ENCODE assay signal across 7 mouse cellular contexts in the genomic region with DNA sequence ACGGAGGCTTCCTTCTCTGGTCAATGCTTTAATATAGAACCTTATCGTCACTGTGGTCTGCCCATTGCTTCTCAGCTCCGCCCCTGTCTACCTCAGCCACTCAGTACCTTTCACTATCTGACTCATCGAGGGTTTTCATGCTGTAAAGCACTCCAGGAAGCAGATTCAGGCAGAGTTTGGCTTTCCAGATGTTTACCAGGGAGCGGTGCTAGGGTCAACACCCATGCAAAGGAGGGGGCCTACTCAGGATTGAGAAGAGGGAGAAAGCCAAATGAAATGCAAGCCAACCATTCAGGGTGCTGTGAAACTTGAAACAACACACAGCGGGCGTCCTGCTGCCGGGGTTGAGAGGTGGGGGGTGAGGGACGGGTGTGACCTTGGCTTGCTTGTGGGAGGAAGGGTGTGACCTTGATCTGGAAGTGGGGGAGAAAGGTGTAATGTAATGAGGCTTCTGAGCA. TPM values are rescaled to one million over a fixed set of nuclear protein-coding genes. Genes with fewer than 3 reads are reported as not detected.
DNase-seq lines count a peak whose midpoint lies in the region; ATAC-seq lines count a peak whose summit lies in the region.

No protein-coding gene starts in this region.

- H3K27ac ChIP-seq in limb, embryonic 13.5 days, result no peak overlapping the region

- H3K27me3 ChIP-seq in limb, embryonic 13.5 days, result no peaks in the 10 kb centered on the region

- H3K36me3 ChIP-seq in limb, embryonic 13.5 days, result no peaks in the 10 kb centered on the region

- no peak overlapping the region for H3K9ac ChIP-seq in limb, embryonic 13.5 days

- 0 out of 2 replicates have a peak overlapping the region, but pooled peaks have one; percentile 8 for H3K4me3 ChIP-seq in limb, embryonic 13.5 days

- peaks cover 7% of the 10 kb centered on the region for H3K4me1 ChIP-seq in limb, embryonic 13.5 days

- 8% methylated on average over 9 of the region's 9 CpGs for WGBS in limb, embryonic 13.5 days

- peak; percentile 16 for DNase-seq in 3T3-L1 (ENCODE audit: low read depth, low spot score)
- peak; percentile 82 for DNase-seq in CD4-positive helper T cell, adult 2 months (ENCODE audit: low read depth, low spot score)
- peak; percentile 7 to 19 for DNase-seq in spleen, postnatal 10 days (ENCODE audit: low spot score in 2 of 2)
- no peak for DNase-seq in urinary bladder, postnatal 10 days (ENCODE audit: low spot score)
- DNase-seq in gastrocnemius, adult 8-10 months (ENCODE audit: low spot score in 2 of 2), result no peak

- peak; percentile 37; the same call in 1 of the 2 replicates for ATAC-seq in granulocyte monocyte progenitor cell, adult 5-6 weeks (replicated peaks; ENCODE audit: poor library complexity, severe bottlenecking)
- peak; percentile 65 for ATAC-seq in limb, embryonic 13.5 days (ENCODE audit: low FRiP score, low read depth)

- no peaks in the 10 kb centered on the region for H3K9me3 ChIP-seq in limb, embryonic 13.5 days

- H3K4me2 ChIP-seq in limb, embryonic 13.5 days (replicated peaks), result peak overlapping the region; percentile 47

RNA-seq across cellular contexts. Expression of a gene that starts 43.6 kb away (rescaled TPM):
- 0.77 and 1.6 TPM in 2 replicates for total RNA-seq in granulocyte monocyte progenitor cell, adult 5-6 weeks (2014; fragmentation: Nextera tagmentation)
- 0.26 and 1.0 TPM in 2 replicates for total RNA-seq in granulocyte monocyte progenitor cell, adult 5-6 weeks (2017)
- polyA plus RNA-seq in limb, embryonic 13.5 days (2015; fragmentation: Nextera tagmentation; extraction: Ambion mirVana), result 23.4 and 23.9 TPM in 2 replicates
- total RNA-seq in gastrocnemius, adult 8-10 months (2022), result 10 to 100 TPM; 10.6 to 15.0 (median 13.7) TPM

Comparison
In these comparisons a context has a peak if more than half of its experiments do, and no peak if none do; other contexts are left out.
1. DNase-seq: peak in 3T3-L1 (single experiment), CD4-positive helper T cell, adult 2 months (single experiment) and spleen, postnatal 10 days (2 of 2); none in urinary bladder, postnatal 10 days (single experiment) and gastrocnemius, adult 8-10 months (0 of 2).
2. RNA of a gene that starts 43.6 kb away (total RNA-seq): 10.6 to 15.0 TPM in gastrocnemius, adult 8-10 months; 0.26 to 1.6 TPM in granulocyte monocyte progenitor cell, adult 5-6 weeks; every median in the first group is over 4 times any median in the second.